ENCODE assay signal across 16 mouse cellular contexts in genomic region chr6:128159092-128159491, GRCm38 (mm10). TPM values are rescaled to one million over a fixed set of nuclear protein-coding genes. Genes with fewer than 3 reads are reported as not detected.
DNase-seq lines count a peak whose midpoint lies in the region; ATAC-seq and TF ChIP-seq lines count a peak whose summit lies in the region.
"Had no signal": no experiment of that assay in that cellular context is flagged by ENCODE, and none has a peak within 500 bp of the region (broad histone marks: within the 10 kb centered on the region; RNA-seq: fewer than 3 reads in every experiment).

No protein-coding gene starts in this region.

- no peaks in the 10 kb centered on the region for H3K27me3 ChIP-seq in hindbrain, postnatal 0 days (ENCODE audit: insufficient read depth, low read length)
- H3K27me3 ChIP-seq in hindbrain, embryonic 13.5 days: no peaks in the 10 kb centered on the region
- no peaks in the 10 kb centered on the region for H3K27me3 ChIP-seq in midbrain, postnatal 0 days (ENCODE audit: insufficient read depth, low read length)
- H3K27me3 ChIP-seq: embryonic facial prominence, embryonic 12.5 days; heart, embryonic 12.5 days; intestine, embryonic 15.5 days had no signal

- no peaks in the 10 kb centered on the region for H3K36me3 ChIP-seq in hindbrain, postnatal 0 days (ENCODE audit: insufficient read depth, low read length)
- H3K36me3 ChIP-seq in hindbrain, embryonic 13.5 days: no peaks in the 10 kb centered on the region
- no peaks in the 10 kb centered on the region for H3K36me3 ChIP-seq in midbrain, postnatal 0 days (ENCODE audit: insufficient read depth, low read length)
- H3K36me3 ChIP-seq: embryonic facial prominence, embryonic 12.5 days; heart, embryonic 12.5 days; hindbrain, embryonic 10.5 days; intestine, embryonic 15.5 days had no signal

- DNase-seq in cerebellum, adult 9-10 months: peak; percentile 54
- no peak for DNase-seq in cerebellum, adult 8-10 months
- no peak for DNase-seq in hindbrain, postnatal 0 days (ENCODE audit: low spot score)
- peak; percentile 57 for DNase-seq in right cerebral cortex, adult 18-20 months
- no peak for DNase-seq in right cerebral cortex, postnatal 14 days
- DNase-seq in midbrain, postnatal 0 days (ENCODE audit: low spot score): no peak
- DNase-seq: adrenal gland, postnatal 14 days; cerebellum, postnatal 14 days; gastrocnemius, adult 2 months; gastrocnemius, postnatal 25 days had no signal

- WGBS in hindbrain, postnatal 0 days: 88% methylated on average over 6 of the region's 6 CpGs
- WGBS in hindbrain, embryonic 13.5 days: 92% methylated on average over 6 of the region's 6 CpGs
- 86% methylated on average over 6 of the region's 6 CpGs for WGBS in midbrain, postnatal 0 days

- ATAC-seq in hindbrain, postnatal 0 days: no peak
- ATAC-seq in hindbrain, embryonic 13.5 days (ENCODE audit: low FRiP score): no peak
- no peak for ATAC-seq in midbrain, postnatal 0 days (ENCODE audit: low FRiP score)
- ATAC-seq: forebrain, embryonic 16.5 days; intestine, embryonic 15.5 days had no signal

- no peak overlapping the region for H3K9ac ChIP-seq in hindbrain, postnatal 0 days (replicated peaks; ENCODE audit: low read length)
- no peak overlapping the region for H3K9ac ChIP-seq in hindbrain, embryonic 13.5 days
- H3K9ac ChIP-seq in midbrain, postnatal 0 days (replicated peaks; ENCODE audit: low read length, poor library complexity, severe bottlenecking): no peak overlapping the region
- H3K9ac ChIP-seq: embryonic facial prominence, embryonic 12.5 days; heart, embryonic 12.5 days; intestine, embryonic 15.5 days had no signal

- no peak for TF ChIP-seq CTCF in hindbrain, postnatal 0 days (IDR thresholded peaks at IDR 0.05; ENCODE audit: low read depth)
- no peak for TF ChIP-seq CTCF in midbrain, postnatal 0 days (IDR thresholded peaks at IDR 0.05)

- no peak overlapping the region for H3K4me2 ChIP-seq in hindbrain, postnatal 0 days (ENCODE audit: low read depth, low read length)
- H3K4me2 ChIP-seq in hindbrain, embryonic 13.5 days: no peak overlapping the region
- H3K4me2 ChIP-seq in midbrain, postnatal 0 days (ENCODE audit: low read depth, low read length, poor library complexity, severe bottlenecking): no peak overlapping the region
- H3K4me2 ChIP-seq: embryonic facial prominence, embryonic 12.5 days; heart, embryonic 12.5 days; intestine, embryonic 15.5 days had no signal

- H3K27ac ChIP-seq in hindbrain, postnatal 0 days: peak overlapping the region; percentile 45; the same call in 1 of the 2 replicates
- no peak overlapping the region for H3K27ac ChIP-seq in hindbrain, embryonic 13.5 days
- H3K27ac ChIP-seq in midbrain, postnatal 0 days (ENCODE audit: low read depth, low read length): no peak overlapping the region
- H3K27ac ChIP-seq: embryonic facial prominence, embryonic 12.5 days; gastrocnemius, adult 2 months; hindbrain, embryonic 10.5 days; intestine, embryonic 15.5 days had no signal

- H3K4me1 ChIP-seq in hindbrain, postnatal 0 days (ENCODE audit: insufficient read depth, low read length): no peaks in the 10 kb centered on the region
- H3K4me1 ChIP-seq in hindbrain, embryonic 13.5 days (replicated peaks): peaks cover 9% of the 10 kb centered on the region
- H3K4me1 ChIP-seq in midbrain, postnatal 0 days (ENCODE audit: insufficient read depth, low read length): no peaks in the 10 kb centered on the region
- H3K4me1 ChIP-seq: heart, embryonic 12.5 days; intestine, embryonic 15.5 days had no signal

- no peak overlapping the region for H3K4me3 ChIP-seq in hindbrain, postnatal 0 days (ENCODE audit: low read length)
- no peak overlapping the region for H3K4me3 ChIP-seq in hindbrain, embryonic 13.5 days
- H3K4me3 ChIP-seq in midbrain, postnatal 0 days (ENCODE audit: low read depth, low read length): no peak overlapping the region
- H3K4me3 ChIP-seq: embryonic facial prominence, embryonic 12.5 days; gastrocnemius, adult 2 months; heart, embryonic 12.5 days; hindbrain, embryonic 10.5 days; intestine, embryonic 15.5 days had no signal

- no peaks in the 10 kb centered on the region for H3K9me3 ChIP-seq in hindbrain, postnatal 0 days (ENCODE audit: low read length)
- H3K9me3 ChIP-seq in hindbrain, embryonic 13.5 days: no peaks in the 10 kb centered on the region
- H3K9me3 ChIP-seq in midbrain, postnatal 0 days (ENCODE audit: low read length): no peaks in the 10 kb centered on the region
- H3K9me3 ChIP-seq: embryonic facial prominence, embryonic 12.5 days; heart, embryonic 12.5 days; hindbrain, embryonic 10.5 days; intestine, embryonic 15.5 days had no signal

RNA-seq across cellular contexts. Expression of gene Tspan9, which starts 15.7 kb away (rescaled TPM):
- total RNA-seq in hindbrain, postnatal 0 days (2014; rRNA removed): 177 and 266 TPM in 2 replicates
- polyA plus RNA-seq in hindbrain, postnatal 0 days (2015; fragmentation: Nextera tagmentation; extraction: Ambion mirVana): 70.1 and 73.8 TPM in 2 replicates
- polyA plus RNA-seq in hindbrain, embryonic 13.5 days (2015; fragmentation: Nextera tagmentation; extraction: Ambion mirVana): 32.7 and 35.8 TPM in 2 replicates
- 143 and 160 TPM in 2 replicates for total RNA-seq in midbrain, postnatal 0 days (2014; rRNA removed)
- 50.9 and 58.8 TPM in 2 replicates for polyA plus RNA-seq in midbrain, postnatal 0 days (2015; fragmentation: Nextera tagmentation; extraction: Ambion mirVana)

Comparison
In these comparisons a context has a peak if more than half of its experiments do, and no peak if none do; other contexts are left out.
1. DNase-seq: peak in cerebellum, adult 9-10 months (single experiment) and right cerebral cortex, adult 18-20 months (single experiment); none in cerebellum, adult 8-10 months (single experiment), hindbrain, postnatal 0 days (single experiment), right cerebral cortex, postnatal 14 days (single experiment) and midbrain, postnatal 0 days (single experiment).